Mouse (Mus musculus) layer of hippocampus, postnatal 14 days (tissue): ENCODE results near the gene Usp47. TPM values are rescaled to one million over a fixed set of nuclear protein-coding genes. Genes with fewer than 3 reads are reported as not detected.
"Not testable (repeated sequence)": the region's sequence is repeated elsewhere in the genome, so short reads cannot be mapped to it uniquely, and the experiment has no call there.

ENCODE experiments used
- DNase-seq, 2 experiments: peaks; one replicate each; pipeline ENCODE4 v3.0.0; 2021 to 2022; ENCODE audit warnings: low spot score in 2 of 2, mixed read lengths in 1 of 2
- total RNA-seq, 2 experiments: library from RNA; stranded (reverse); gene quantifications; 2 replicates each; pipeline ENCODE4 v1.2.3; 2021

The Usp47 gene
- total RNA-seq, 2 experiments from 2014 or later = 64.3 to 66.0 TPM

GRCm38 (mm10) chr7:112035804-112036203 is 12.5 kb downstream of the Usp47 start:
- no peak for DNase-seq

GRCm38 (mm10) chr7:112036636-112037035 is 13.3 kb downstream of the Usp47 start:
- no peak for DNase-seq

DNA sequence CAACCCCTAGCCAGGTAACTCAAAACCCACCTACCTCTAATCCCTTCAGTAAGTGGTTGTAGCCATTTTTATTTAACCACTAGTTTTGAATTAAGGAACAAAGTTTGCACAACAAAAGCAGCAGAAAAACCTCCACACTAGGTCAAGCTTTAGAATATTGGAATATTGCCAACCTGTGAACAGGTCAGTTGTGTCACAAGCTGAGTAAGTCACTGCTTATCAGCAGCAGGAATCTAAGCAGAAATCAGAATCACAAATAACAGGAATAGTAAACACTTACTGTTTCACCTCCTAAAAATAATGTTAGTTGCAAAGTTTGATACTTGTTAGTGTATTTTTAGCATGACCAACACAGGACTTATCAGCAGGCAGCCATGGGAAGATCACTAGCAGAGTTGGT is 17.0 kb downstream of the Usp47 start:
- no peak for DNase-seq

DNA sequence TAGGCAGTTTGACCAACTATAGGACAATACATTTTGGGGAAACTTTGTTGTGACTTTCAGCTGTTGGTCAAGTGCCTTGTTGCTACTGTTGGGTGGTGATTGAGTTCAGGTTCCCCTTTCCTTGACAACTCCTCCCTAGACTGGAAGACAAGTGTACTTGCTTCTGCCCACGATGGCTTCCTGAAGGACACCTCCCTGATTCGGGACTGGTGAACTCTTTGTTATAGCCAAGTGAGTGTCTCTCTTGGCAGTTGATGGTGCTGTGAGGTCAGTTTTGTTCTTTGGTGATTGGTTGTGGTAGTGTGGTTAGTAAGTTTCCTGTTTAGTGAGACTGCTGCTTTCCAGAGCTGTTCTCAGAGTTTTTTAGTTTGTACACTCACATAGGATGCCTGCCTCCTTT is 19.5 kb downstream of the Usp47 start:
- DNase-seq = no peak

DNA sequence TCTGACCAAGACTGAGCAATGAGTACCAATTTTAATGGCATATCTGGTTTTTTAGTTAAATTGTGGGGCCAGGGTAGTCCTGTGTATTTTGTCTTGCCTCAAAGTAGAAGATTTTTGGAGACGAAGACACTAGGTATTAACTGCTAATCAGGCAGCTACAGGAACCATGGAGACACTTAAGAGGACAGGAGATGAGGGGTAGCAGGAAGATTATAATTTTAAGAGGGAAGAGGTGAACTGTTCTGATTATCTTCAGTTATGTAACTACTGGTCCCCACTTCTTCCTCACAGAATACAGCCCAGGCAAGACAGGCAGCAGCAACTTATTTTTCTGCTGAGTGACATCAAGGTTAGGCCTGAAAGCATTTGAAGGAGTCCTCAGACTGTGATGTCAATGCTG is 21.9 kb downstream of the Usp47 start:
- DNase-seq = no peak

DNA sequence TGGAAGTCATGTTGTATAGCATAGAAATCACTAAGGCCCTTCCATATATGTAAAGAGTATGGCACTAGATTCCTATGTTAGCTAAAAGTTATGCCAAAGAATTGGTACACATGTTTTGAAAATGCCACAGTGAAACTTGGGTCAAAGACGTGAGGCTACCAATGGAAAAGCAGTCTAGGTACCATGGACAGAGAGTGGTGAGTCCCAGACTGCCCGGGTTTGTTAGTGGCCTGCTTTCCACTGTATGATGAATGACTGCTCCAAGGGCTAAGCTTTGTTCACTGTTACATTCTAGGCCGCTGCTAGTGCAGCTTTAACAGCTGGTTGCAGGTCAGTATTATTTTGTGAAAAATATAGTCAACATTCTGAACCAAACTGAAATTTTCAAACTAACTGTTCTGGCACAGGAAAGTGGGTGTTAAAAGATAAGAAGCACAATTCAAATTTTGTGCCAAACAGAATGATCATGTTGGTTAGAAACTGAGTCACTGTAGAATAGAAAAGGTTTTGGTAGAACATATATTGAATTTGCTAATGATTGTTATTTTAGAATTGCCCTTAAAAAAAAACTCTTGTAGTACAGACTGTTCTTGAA is 22.6 kb downstream of the Usp47 start:
- DNase-seq = no peak

GRCm38 (mm10) chr7:112048643-112049042 is 25.3 kb downstream of the Usp47 start:
- DNase-seq = no peak

DNA sequence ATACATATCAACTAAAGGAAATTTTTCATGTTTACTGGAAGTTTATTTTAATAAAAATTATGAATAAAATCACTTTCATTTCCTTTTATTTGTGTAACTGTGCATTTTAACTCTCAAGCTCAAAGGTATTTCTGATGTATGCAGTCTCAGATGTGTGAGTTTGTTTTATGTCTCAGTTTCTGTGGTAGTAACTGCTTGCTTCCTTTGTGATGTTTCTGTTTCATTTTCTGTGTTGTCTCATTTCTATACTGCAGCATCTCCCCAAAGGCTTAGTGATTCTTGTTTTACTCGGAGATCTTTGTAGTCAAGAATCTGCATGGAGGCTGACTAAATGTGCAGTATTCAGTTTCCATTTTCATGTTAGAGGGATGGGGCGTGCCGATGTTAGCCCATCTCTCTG is 30.4 kb downstream of the Usp47 start:
- DNase-seq = no peak

- no peak for DNase-seq
These were observed 32.8 kb downstream of the Usp47 start for GRCm38 (mm10) chr7:112055901-112056625.

- DNase-seq = no peak
These were observed 51.6 kb downstream of the Usp47 start for GRCm38 (mm10) chr7:112074868-112075267.

DNA sequence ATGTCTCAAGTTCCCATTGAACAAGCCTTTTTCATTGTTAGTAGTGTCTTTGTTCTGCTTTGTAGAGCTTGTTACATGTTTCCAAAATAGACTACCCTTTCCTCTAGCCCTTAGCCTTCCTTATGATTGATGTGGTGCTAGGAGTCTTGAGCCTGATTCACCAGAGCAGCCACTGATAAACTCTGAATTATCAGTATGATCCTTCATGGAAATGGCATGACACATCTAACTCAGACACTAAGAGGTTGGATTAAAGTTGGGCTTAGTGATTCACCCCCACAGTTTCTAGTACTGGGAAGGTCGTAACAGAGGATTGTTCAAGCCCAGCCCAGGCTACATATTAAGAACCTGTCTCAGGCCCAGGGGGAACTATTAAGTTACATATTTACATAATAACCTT is 59.3 kb downstream of the Usp47 start:
- DNase-seq = no peak

DNA sequence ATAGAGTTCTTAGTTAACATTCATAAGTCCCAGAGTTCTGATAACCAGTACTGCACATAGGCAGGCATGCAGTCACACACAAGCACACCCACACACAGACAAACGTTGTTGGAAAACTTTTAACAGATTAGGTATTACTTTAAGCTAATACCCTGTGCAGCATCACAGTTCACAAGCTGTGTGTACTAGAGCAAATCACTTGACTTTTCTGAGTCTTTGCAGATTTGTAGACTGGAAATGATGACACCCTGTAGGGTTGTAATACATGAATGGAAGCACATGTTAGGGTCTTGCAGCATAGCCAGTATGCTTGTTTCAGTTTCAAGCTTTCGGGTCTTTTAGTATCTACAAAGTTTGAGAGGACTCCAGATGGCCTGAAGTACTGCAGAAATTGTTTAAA is 60.9 kb downstream of the Usp47 start:
- DNase-seq = no peak

GRCm38 (mm10) chr7:112085062-112085461 is 61.8 kb downstream of the Usp47 start:
- DNase-seq = peak; percentile 77 to 86

GRCm38 (mm10) chr7:112086186-112086585 is 62.9 kb downstream of the Usp47 start:
- DNase-seq = no peak

GRCm38 (mm10) chr7:112094923-112095322 is 71.6 kb downstream of the Usp47 start:
- not testable (repeated sequence) for DNase-seq

GRCm38 (mm10) chr7:112100887-112101286 is 77.6 kb downstream of the Usp47 start:
- no peak for DNase-seq

DNA sequence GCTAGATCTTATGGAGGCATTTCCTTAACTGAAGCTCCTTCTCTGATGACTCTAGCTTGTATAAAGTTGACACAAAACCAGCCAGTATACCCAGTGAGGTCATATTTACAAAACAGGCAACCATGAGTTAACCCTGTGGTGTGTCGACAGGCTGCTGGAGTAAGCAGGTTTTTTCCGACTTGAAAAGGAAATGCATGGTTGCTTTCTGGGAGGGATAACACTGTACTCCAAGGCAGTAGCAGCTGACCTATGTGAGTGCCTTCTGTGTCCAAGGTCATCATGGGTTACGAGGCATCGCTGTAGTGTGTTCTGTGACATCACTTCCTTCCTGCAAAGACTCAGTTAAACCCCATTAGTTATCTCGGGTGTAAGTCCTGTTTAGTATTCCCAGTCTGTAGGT is 79.6 kb downstream of the Usp47 start:
- no peak for DNase-seq

- DNase-seq = no peak
These were observed 80.5 kb downstream of the Usp47 start for GRCm38 (mm10) chr7:112103816-112104215.

DNA sequence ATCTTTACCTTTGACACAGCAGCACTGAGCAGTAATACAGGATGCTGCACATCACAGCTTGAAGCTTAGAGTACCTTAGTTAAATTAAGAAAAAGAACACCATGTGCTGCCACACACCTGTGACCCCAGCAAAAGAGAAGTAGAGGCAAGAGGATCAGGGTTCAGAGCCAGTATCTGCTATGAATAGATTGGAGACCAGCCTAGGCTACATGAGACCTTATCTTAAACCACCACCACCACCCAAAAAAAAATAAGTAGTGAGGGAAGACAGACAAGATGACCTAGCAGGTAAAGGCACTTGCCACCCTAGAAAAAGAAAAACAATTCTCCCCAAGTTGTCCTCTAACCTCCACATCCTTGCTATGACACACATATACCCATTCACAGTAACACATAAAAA is 85.5 kb downstream of the Usp47 start:
- no peak for DNase-seq

GRCm38 (mm10) chr7:112110638-112111372 is 87.5 kb downstream of the Usp47 start:
- no peak for DNase-seq

- no peak for DNase-seq
These were observed 94.2 kb downstream of the Usp47 start for GRCm38 (mm10) chr7:112117501-112117900.

DNA sequence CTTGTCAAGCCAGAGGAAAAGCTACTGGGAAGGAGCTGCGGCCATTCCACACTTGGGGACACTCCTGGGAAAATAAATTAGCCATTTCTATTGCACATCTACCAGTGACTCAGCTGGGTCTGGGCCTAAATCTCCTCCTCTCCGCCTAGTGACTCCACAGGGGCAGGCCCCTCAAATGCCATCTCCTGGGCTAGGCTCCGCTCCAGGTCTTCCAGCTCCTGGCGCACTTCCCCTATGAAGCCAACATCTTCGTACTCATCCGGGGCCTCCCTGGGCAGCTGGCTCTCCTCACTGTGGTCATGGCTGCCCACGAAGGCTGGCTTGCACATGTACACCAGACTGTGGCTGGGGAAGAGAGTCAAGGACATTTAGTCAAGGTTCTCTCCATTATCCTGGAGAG is 94.8 kb downstream of the Usp47 start:
- DNase-seq = no peak
